Mouse (Mus musculus) stomach, embryonic 15.5 days (tissue): ENCODE data around the gene Pithd1. TPM values are rescaled to one million over a fixed set of nuclear protein-coding genes. Genes with fewer than 3 reads are reported as not detected.

Experiments
- ATAC-seq: fragments of 200-750 bp; cut with Nextera tagmentation; 2 replicates; pipeline ENCODE4 v1.8.0; 2017; ENCODE audit warnings: low read depth, moderate number of reproducible peaks, moderate TSS enrichment; ENCODE audit not compliant: insufficient read depth, low FRiP score
- H3K27ac ChIP-seq: fragments of 300-500 bp; sonication (generic); 2 replicates; pipeline ENCODE4 v1.5.1; 2015; ENCODE audit warnings: mild to moderate bottlenecking, inconsistent platforms
- H3K27me3 ChIP-seq: fragments of 300-500 bp; sonication (generic); replicated peaks from 2 replicates; pipeline ENCODE4 v1.6.1; 2015; ENCODE audit warnings: inconsistent platforms
- H3K36me3 ChIP-seq: fragments of 300-500 bp; sonication (generic); 2 replicates; pipeline ENCODE4 v1.6.1; 2015; ENCODE audit warnings: inconsistent platforms
- H3K4me1 ChIP-seq: fragments of 300-500 bp; sonication (generic); 2 replicates; pipeline ENCODE4 v1.6.1; 2015; ENCODE audit warnings: inconsistent platforms
- H3K4me2 ChIP-seq: fragments of 300-500 bp; sonication (generic); 2 replicates; pipeline ENCODE4 v1.6.1; 2015; ENCODE audit warnings: mild to moderate bottlenecking, inconsistent platforms
- H3K4me3 ChIP-seq: fragments of 300-500 bp; sonication (generic); replicated peaks from 2 replicates; pipeline ENCODE4 v1.5.1; 2015; ENCODE audit warnings: inconsistent platforms
- H3K9ac ChIP-seq: fragments of 300-500 bp; sonication (generic); 2 replicates; pipeline ENCODE4 v1.6.1; 2015; ENCODE audit warnings: inconsistent platforms
- H3K9me3 ChIP-seq: fragments of 300-500 bp; sonication (generic); 2 replicates; pipeline ENCODE4 v1.6.1; 2016; ENCODE audit warnings: inconsistent platforms
- WGBS: fragments of 180-500 bp; shearing (Covaris S2); methylation state at CpG from one replicate; pipeline ENCODE4 v1.1.7; 2015; 5-methylcytosine and 5-hydroxymethylcytosine counted together
- polyA plus RNA-seq: library from polyadenylated mRNA; unstranded; fragments of >200 nt; fragmentation: Nextera tagmentation; extraction: Ambion mirVana; gene quantifications from 2 replicates; pipeline ENCODE4 v1.2.1, GENCODE M21; 2015

Gene Pithd1
- polyA plus RNA-seq, 1 experiment from 2014 or later: 55.1 TPM

- no peak overlapping the region for H3K4me3 ChIP-seq
- H3K4me1 ChIP-seq: peaks cover 6% of the 10 kb centered on the region; the same call in 1 of the 2 replicates
- no peak overlapping the region for H3K27ac ChIP-seq
- H3K9ac ChIP-seq: no peak overlapping the region
- H3K9me3 ChIP-seq: no peaks in the 10 kb centered on the region
- peaks cover 24% of the 10 kb centered on the region for H3K36me3 ChIP-seq
- no peak overlapping the region for H3K4me2 ChIP-seq
- no peaks in the 10 kb centered on the region for H3K27me3 ChIP-seq
- WGBS: 20% methylated on average over 2 of the region's 2 CpGs
- no peak for ATAC-seq
These were observed 32.8 kb downstream of the Pithd1 start for GRCm38 (mm10) chr4:135954241-135954640.

GRCm38 (mm10) chr4:135953179-135953578 lies 33.9 kb downstream of the Pithd1 start:
- Histone ChIP-seq H3K27me3 (no peaks in the 10 kb centered on the region), H3K9me3 (no peaks in the 10 kb centered on the region), H3K36me3 (peaks cover 20% of the 10 kb centered on the region), H3K4me3 (no peak overlapping the region), H3K27ac (no peak overlapping the region), H3K4me1 (peaks cover 6% of the 10 kb centered on the region; the same call in 1 of the 2 replicates), H3K4me2 (no peak overlapping the region), H3K9ac (no peak overlapping the region)
- no peak for ATAC-seq
- WGBS: 76% methylated on average over 3 of the region's 3 CpGs

GRCm38 (mm10) chr4:135951505-135951904 lies 35.6 kb downstream of the Pithd1 start:
- Histone ChIP-seq H3K4me3 (no peak overlapping the region), H3K9ac (no peak overlapping the region), H3K9me3 (no peaks in the 10 kb centered on the region), H3K27me3 (no peaks in the 10 kb centered on the region), H3K4me2 (no peak overlapping the region), H3K4me1 (peaks cover 9% of the 10 kb centered on the region), H3K36me3 (peaks cover 16% of the 10 kb centered on the region), H3K27ac (no peak overlapping the region)
- ATAC-seq: no peak
- WGBS: 94% methylated on average over 3 of the region's 3 CpGs

GRCm38 (mm10) chr4:135950365-135950764 lies 36.7 kb downstream of the Pithd1 start:
- Histone ChIP-seq H3K4me3 (no peak overlapping the region), H3K27ac (no peak overlapping the region), H3K4me1 (peaks cover 14% of the 10 kb centered on the region), H3K4me2 (no peak overlapping the region), H3K9me3 (no peaks in the 10 kb centered on the region), H3K36me3 (peaks cover 14% of the 10 kb centered on the region), H3K27me3 (no peaks in the 10 kb centered on the region), H3K9ac (no peak overlapping the region)
- ATAC-seq: no peak
- WGBS: 77% methylated on average over 6 of the region's 6 CpGs

- Histone ChIP-seq H3K4me3 (no peak overlapping the region), H3K36me3 (peaks cover 14% of the 10 kb centered on the region), H3K9ac (no peak overlapping the region), H3K9me3 (no peaks in the 10 kb centered on the region), H3K4me1 (peaks cover 14% of the 10 kb centered on the region), H3K27me3 (no peaks in the 10 kb centered on the region), H3K27ac (no peak overlapping the region), H3K4me2 (no peak overlapping the region)
- 46% methylated on average over 6 of the region's 6 CpGs for WGBS
- ATAC-seq: no peak
These were observed 37.2 kb downstream of the Pithd1 start for GRCm38 (mm10) chr4:135949911-135950310.

- Histone ChIP-seq H3K36me3 (peaks cover 14% of the 10 kb centered on the region), H3K27ac (no peak overlapping the region), H3K4me1 (peaks cover 14% of the 10 kb centered on the region), H3K27me3 (no peaks in the 10 kb centered on the region), H3K9me3 (no peaks in the 10 kb centered on the region), H3K9ac (no peak overlapping the region), H3K4me2 (no peak overlapping the region), H3K4me3 (no peak overlapping the region)
- ATAC-seq: no peak
- 79% methylated on average over 10 of the region's 10 CpGs for WGBS
These were observed 37.6 kb downstream of the Pithd1 start for GRCm38 (mm10) chr4:135949475-135949874.

GRCm38 (mm10) chr4:135948142-135948541 lies 38.9 kb downstream of the Pithd1 start:
- Histone ChIP-seq H3K4me1 (peaks cover 14% of the 10 kb centered on the region), H3K9me3 (no peaks in the 10 kb centered on the region), H3K4me2 (no peak overlapping the region), H3K27me3 (no peaks in the 10 kb centered on the region), H3K4me3 (no peak overlapping the region), H3K27ac (no peak overlapping the region), H3K36me3 (peaks cover 12% of the 10 kb centered on the region), H3K9ac (no peak overlapping the region)
- no peak for ATAC-seq
- WGBS: 86% methylated on average over 8 of the region's 8 CpGs

- Histone ChIP-seq H3K36me3 (peaks cover 5% of the 10 kb centered on the region; the same call in 1 of the 2 replicates), H3K4me3 (peak overlapping the region; percentile 84), H3K9ac (peak overlapping the region; percentile 75), H3K9me3 (no peaks in the 10 kb centered on the region), H3K4me2 (peak overlapping the region; percentile 76), H3K27me3 (no peaks in the 10 kb centered on the region), H3K27ac (peak overlapping the region; percentile 58), H3K4me1 (peaks cover 14% of the 10 kb centered on the region)
- WGBS: 1% methylated on average over 28 of the region's 28 CpGs
- peak; percentile 8; the same call in 1 of the 2 replicates for ATAC-seq
These were observed 40.3 kb downstream of the Pithd1 start for GRCm38 (mm10) chr4:135946659-135947301.

GRCm38 (mm10) chr4:135946278-135946658 lies 40.8 kb downstream of the Pithd1 start, which contains the start of gene Hmgcl:
TSS of gene Hmgcl (plus strand) at chr4:135946448.
- Histone ChIP-seq H3K9me3 (no peaks in the 10 kb centered on the region), H3K36me3 (0 out of 2 replicates have a peak, but pooled peaks cover under 1% of the 10 kb centered on the region), H3K4me3 (peak within 1 kb of the TSS; percentile 84), H3K4me1 (peaks cover 14% of the 10 kb centered on the region), H3K27me3 (no peaks in the 10 kb centered on the region), H3K4me2 (peak within 1 kb of the TSS; percentile 76), H3K9ac (peak within 1 kb of the TSS; percentile 75), H3K27ac (peak within 1 kb of the TSS; percentile 64)
- ATAC-seq: peak; percentile 91
- under 1% methylated on average over 23 of the region's 23 CpGs for WGBS

- ATAC-seq: 0 out of 2 replicates have a peak, but pooled peaks have one; percentile 1
- WGBS: 69% methylated on average over 10 of the region's 10 CpGs
- Histone ChIP-seq H3K36me3 (peaks cover 4% of the 10 kb centered on the region), H3K4me3 (peak overlapping the region; percentile 84), H3K9me3 (no peaks in the 10 kb centered on the region), H3K9ac (no peak overlapping the region), H3K27me3 (no peaks in the 10 kb centered on the region), H3K4me1 (peaks cover 14% of the 10 kb centered on the region), H3K27ac (peak overlapping the region; percentile 64), H3K4me2 (peak overlapping the region; percentile 76)
These were observed 41.4 kb downstream of the Pithd1 start for GRCm38 (mm10) chr4:135945706-135946105.

GRCm38 (mm10) chr4:135943389-135943788 lies 43.7 kb downstream of the Pithd1 start:
- Histone ChIP-seq H3K9me3 (no peaks in the 10 kb centered on the region), H3K27me3 (no peaks in the 10 kb centered on the region), H3K9ac (no peak overlapping the region), H3K27ac (0 out of 2 replicates have a peak overlapping the region, but pooled peaks have one; percentile 16), H3K4me2 (no peak overlapping the region), H3K4me1 (peaks cover 9% of the 10 kb centered on the region), H3K4me3 (no peak overlapping the region), H3K36me3 (peaks cover 13% of the 10 kb centered on the region)
- ATAC-seq: no peak
- WGBS: 47% methylated on average over 4 of the region's 4 CpGs

GRCm38 (mm10) chr4:135942193-135942592 lies 44.9 kb downstream of the Pithd1 start:
- Histone ChIP-seq H3K4me2 (no peak overlapping the region), H3K36me3 (peaks cover 13% of the 10 kb centered on the region), H3K4me1 (peaks cover 6% of the 10 kb centered on the region; the same call in 1 of the 2 replicates), H3K9ac (no peak overlapping the region), H3K4me3 (no peak overlapping the region), H3K27ac (no peak overlapping the region), H3K9me3 (no peaks in the 10 kb centered on the region), H3K27me3 (no peaks in the 10 kb centered on the region)
- ATAC-seq: no peak
- WGBS: 73% methylated on average over 6 of the region's 6 CpGs
